Mouse (Mus musculus) liver, embryonic 14.5 days (tissue): Measurements from ENCODE around the gene Zbtb42. TPM values are rescaled to one million over a fixed set of nuclear protein-coding genes. Genes with fewer than 3 reads are reported as not detected.

ENCODE experiments used
- ATAC-seq: fragments of 200-750 bp; cut with Nextera tagmentation; 2 replicates; pipeline ENCODE4 v1.8.0; 2017; ENCODE audit warnings: moderate number of reproducible peaks, mild to moderate bottlenecking, moderate library complexity; ENCODE audit not compliant: insufficient read depth
- DNase-seq, 3 experiments: peaks; one replicate each; pipeline ENCODE4 v3.0.0-alpha.2; 2012 to 2013; ENCODE audit warnings: low read depth in 3 of 3, low spot score in 3 of 3
- H3K27ac ChIP-seq: fragments of 300-500 bp; sonication (generic); 2 replicates; pipeline ENCODE4 v1.5.1; 2014; ENCODE audit warnings: moderate library complexity, mild to moderate bottlenecking, control low read depth, inconsistent platforms
- H3K27me3 ChIP-seq: fragments of 300-500 bp; sonication (generic); 2 replicates; pipeline ENCODE4 v1.6.1; 2014; ENCODE audit warnings: mild to moderate bottlenecking, low read length, moderate library complexity; ENCODE audit not compliant: control insufficient read depth, insufficient read depth
- H3K36me3 ChIP-seq: fragments of 300-500 bp; sonication (generic); replicated peaks from 2 replicates; pipeline ENCODE4 v1.6.1; 2014; ENCODE audit warnings: low read depth; ENCODE audit not compliant: control insufficient read depth, insufficient read depth
- H3K4me1 ChIP-seq, 2 experiments: fragments of 200-500 bp in 1 of 2; fragments of 300-500 bp in 1 of 2; sonication (generic) in 1 of 2; replicated peaks; 2 replicates each; pipeline ENCODE4 v1.6.1; 2012 to 2014; ENCODE audit warnings: antibody characterized with exemption in 1 of 2, inconsistent platforms in 1 of 2, low read length in 1 of 2; ENCODE audit not compliant: control insufficient read depth in 2 of 2, insufficient read depth in 2 of 2
- H3K4me2 ChIP-seq: fragments of 300-500 bp; sonication (generic); 2 replicates; pipeline ENCODE4 v1.6.1; 2014; ENCODE audit warnings: low read depth, mild to moderate bottlenecking, control low read depth, moderate library complexity
- H3K4me3 ChIP-seq, 2 experiments: fragments of 200-500 bp in 1 of 2; fragments of 300-500 bp in 1 of 2; sonication (generic) in 1 of 2; 2 replicates each; pipeline ENCODE4 v1.5.1; 2012 to 2014; ENCODE audit warnings: low read depth in 2 of 2, low read length in 2 of 2, mild to moderate bottlenecking in 2 of 2, control low read depth in 1 of 2, inconsistent platforms in 1 of 2, moderate library complexity in 1 of 2; ENCODE audit not compliant: insufficient read depth in 1 of 2
- H3K9ac ChIP-seq: fragments of 300-500 bp; sonication (generic); replicated peaks from 2 replicates; pipeline ENCODE4 v1.6.1; 2014; ENCODE audit warnings: mild to moderate bottlenecking, control low read depth, moderate library complexity
- H3K9me3 ChIP-seq: fragments of 300-500 bp; sonication (generic); 2 replicates; pipeline ENCODE4 v1.6.1; 2016; ENCODE audit warnings: low read length, mixed read lengths; ENCODE audit not compliant: control insufficient read depth
- CTCF ChIP-seq: IDR thresholded peaks from 2 replicates; pipeline ENCODE4 v1.5.1; 2016; ENCODE audit warnings: antibody characterized with exemption, low read depth, control low read depth
- EP300 ChIP-seq: IDR thresholded peaks from 2 replicates; pipeline ENCODE4 v1.6.1; 2016; ENCODE audit warnings: antibody characterized with exemption, low read depth
- WGBS: fragments of 180-500 bp; shearing (Covaris S2); extraction: QIAGEN DNeasy Blood & Tissue Kit; methylation state at CpG from one replicate; pipeline ENCODE4 v1.1.7; 2014; ENCODE audit not compliant: insufficient replicate concordance; 5-methylcytosine and 5-hydroxymethylcytosine counted together
- polyA plus RNA-seq, 2 experiments: library from polyadenylated mRNA; depleted of rRNA in 1 of 2; stranded (reverse) in 1 of 2; unstranded in 1 of 2; fragments of >200 nt; fragmentation: Nextera tagmentation in 1 of 2; extraction: Ambion mirVana in 1 of 2; gene quantifications; 2 replicates each; pipeline versions ENCODE4 v1.2.1 to v1.2.3; 2012 to 2014

The Zbtb42 gene
- polyA plus RNA-seq, 2 experiments, result 0.69 to 1.1 TPM

GRCm38 (mm10) chr12:112665445-112665844 is 13.2 kb upstream of the Zbtb42 start:
- H3K4me3 ChIP-seq, result no peak overlapping the region
- no peak for TF ChIP-seq EP300
- no peak for TF ChIP-seq CTCF
- 78% methylated on average over 18 of the region's 18 CpGs for WGBS

GRCm38 (mm10) chr12:112665881-112666544 is 12.6 kb upstream of the Zbtb42 start:
- H3K27me3 ChIP-seq, result no peaks in the 10 kb centered on the region
- DNase-seq (no peak), ATAC-seq (no peak)
- H3K27ac ChIP-seq, result no peak overlapping the region
- H3K4me1 ChIP-seq, result peaks cover 0 to under 1% of the 10 kb centered on the region in 2 experiments; a peak in 1 of 4 replicates
- H3K9me3 ChIP-seq, result no peaks in the 10 kb centered on the region
- no peak overlapping the region for H3K9ac ChIP-seq
- no peak overlapping the region for H3K4me2 ChIP-seq
- TF ChIP-seq EP300, result no peak
- TF ChIP-seq CTCF, result no peak
- no peak overlapping the region for H3K4me3 ChIP-seq
- WGBS, result 77% methylated on average over 9 of the region's 9 CpGs
- no peaks in the 10 kb centered on the region; the same call in none of the 2 replicates for H3K36me3 ChIP-seq

More at GRCm38 (mm10) chr12:112665445-112665844, 13.2 kb upstream of the Zbtb42 start:
- DNase-seq, result no peak
- no peaks in the 10 kb centered on the region for H3K9me3 ChIP-seq
- no peak for ATAC-seq
- no peak overlapping the region for H3K27ac ChIP-seq
- H3K27me3 ChIP-seq, result no peaks in the 10 kb centered on the region
- H3K4me2 ChIP-seq, result no peak overlapping the region
- H3K36me3 ChIP-seq, result no peaks in the 10 kb centered on the region; the same call in none of the 2 replicates
- no peak overlapping the region for H3K9ac ChIP-seq
- H3K4me1 ChIP-seq, result no peaks in the 10 kb centered on the region

GRCm38 (mm10) chr12:112667619-112668297 is 10.9 kb upstream of the Zbtb42 start:
- H3K4me2 ChIP-seq, result no peak overlapping the region
- H3K27ac ChIP-seq, result no peak overlapping the region
- WGBS, result 52% methylated on average over 10 of the region's 10 CpGs
- H3K9me3 ChIP-seq, result no peaks in the 10 kb centered on the region
- H3K27me3 ChIP-seq, result no peaks in the 10 kb centered on the region
- no peak overlapping the region for H3K4me3 ChIP-seq
- H3K36me3 ChIP-seq, result no peaks in the 10 kb centered on the region; the same call in 1 of the 2 replicates
- H3K9ac ChIP-seq, result no peak overlapping the region
- DNase-seq, result no peak
- no peak for TF ChIP-seq EP300
- TF ChIP-seq CTCF, result no peak
- ATAC-seq, result no peak
- peaks cover 8 to 10% of the 10 kb centered on the region in 2 experiments; a peak in 3 of 4 replicates for H3K4me1 ChIP-seq

GRCm38 (mm10) chr12:112670718-112671393 is 7.8 kb upstream of the Zbtb42 start:
- ATAC-seq, result no peak
- Histone ChIP-seq H3K9ac (no peak overlapping the region), H3K27ac (no peak overlapping the region), H3K36me3 (no peaks in the 10 kb centered on the region; the same call in 1 of the 2 replicates), H3K9me3 (no peaks in the 10 kb centered on the region), H3K4me3 (no peak overlapping the region), H3K27me3 (no peaks in the 10 kb centered on the region), H3K4me2 (peak overlapping the region; percentile 3; the same call in 1 of the 2 replicates), H3K4me1 (peaks cover 23 to 24% of the 10 kb centered on the region in 2 experiments)
- WGBS, result 53% methylated on average over 9 of the region's 9 CpGs
- TF ChIP-seq EP300 (no peak), CTCF (no peak)
- DNase-seq, result no peak
